Mouse (Mus musculus) midbrain, postnatal 0 days (tissue): ENCODE measurements around the gene Gucy2e. TPM values are rescaled to one million over a fixed set of nuclear protein-coding genes. Genes with fewer than 3 reads are reported as not detected.

ENCODE experiments used
- ATAC-seq: fragments of 200-750 bp; cut with Nextera tagmentation; 2 replicates; pipeline ENCODE4 v1.8.0; 2017; ENCODE audit warnings: moderate number of reproducible peaks, mild to moderate bottlenecking, moderate TSS enrichment, moderate library complexity; ENCODE audit not compliant: low FRiP score
- DNase-seq: peaks from one replicate; pipeline ENCODE4 v3.0.0-alpha.2; 2015; ENCODE audit warnings: low spot score
- H3K27ac ChIP-seq: fragments of 300-500 bp; sonication (generic); 2 replicates; pipeline ENCODE4 v1.5.1; 2014; ENCODE audit warnings: low read depth, mild to moderate bottlenecking, low read length, mixed read lengths
- H3K27me3 ChIP-seq: fragments of 300-500 bp; sonication (generic); 2 replicates; pipeline ENCODE4 v1.6.1; 2014; ENCODE audit warnings: low read length, control low read depth, mixed read lengths; ENCODE audit not compliant: insufficient read depth
- H3K36me3 ChIP-seq: fragments of 300-500 bp; sonication (generic); 2 replicates; pipeline ENCODE4 v1.6.1; 2014; ENCODE audit warnings: low read length, control low read depth, mixed read lengths; ENCODE audit not compliant: insufficient read depth
- H3K4me1 ChIP-seq: fragments of 300-500 bp; sonication (generic); 2 replicates; pipeline ENCODE4 v1.6.1; 2014; ENCODE audit warnings: mild to moderate bottlenecking, control low read depth, antibody characterized with exemption, low read length, mixed read lengths; ENCODE audit not compliant: insufficient read depth
- H3K4me2 ChIP-seq: fragments of 300-500 bp; sonication (generic); 2 replicates; pipeline ENCODE4 v1.6.1; 2014; ENCODE audit warnings: low read depth, mild to moderate bottlenecking, low read length, mixed read lengths; ENCODE audit not compliant: poor library complexity, severe bottlenecking
- H3K4me3 ChIP-seq: fragments of 300-500 bp; sonication (generic); 2 replicates; pipeline ENCODE4 v1.5.1; 2014; ENCODE audit warnings: low read depth, mild to moderate bottlenecking, low read length, moderate library complexity
- H3K9ac ChIP-seq: fragments of 300-500 bp; sonication (generic); replicated peaks from 2 replicates; pipeline ENCODE4 v1.6.1; 2014; ENCODE audit warnings: mild to moderate bottlenecking, low read length, moderate library complexity, mixed read lengths; ENCODE audit not compliant: poor library complexity, severe bottlenecking
- H3K9me3 ChIP-seq: fragments of 300-500 bp; sonication (generic); 2 replicates; pipeline ENCODE4 v1.6.1; 2016; ENCODE audit warnings: low read length, control low read depth
- CTCF ChIP-seq: IDR thresholded peaks from 2 replicates; pipeline ENCODE4 v1.5.1; 2016; ENCODE audit warnings: antibody characterized with exemption, mild to moderate bottlenecking
- WGBS: fragments of 180-500 bp; shearing (Covaris S2); extraction: QIAGEN DNeasy Blood & Tissue Kit; methylation state at CpG from one replicate; pipeline ENCODE4 v1.1.7; 2014; 5-methylcytosine and 5-hydroxymethylcytosine counted together
- polyA plus RNA-seq: library from polyadenylated mRNA; unstranded; fragments of >200 nt; fragmentation: Nextera tagmentation; extraction: Ambion mirVana; gene quantifications from 2 replicates; pipeline ENCODE4 v1.2.1, GENCODE M21; 2015
- total RNA-seq: library from RNA; depleted of rRNA; stranded (reverse); fragments of >200 nt; gene quantifications from 2 replicates; pipeline ENCODE4 v1.2.3, GENCODE M21; 2014

Gucy2e gene
- total and polyA plus RNA-seq, 2 experiments from 2014 or later = 1.0 to 1.4 TPM

- H3K4me2 ChIP-seq = peak overlapping the region; percentile 71
- H3K36me3 ChIP-seq = no peaks in the 10 kb centered on the region
- no peaks in the 10 kb centered on the region for H3K9me3 ChIP-seq
- DNase-seq = peak; percentile 86
- peak overlapping the region; percentile 69 for H3K9ac ChIP-seq
- peak overlapping the region; percentile 50 for H3K4me3 ChIP-seq
- peak; percentile 66 for TF ChIP-seq CTCF
- H3K27ac ChIP-seq = peak overlapping the region; percentile 79
- WGBS = under 1% methylated on average over 33 of the region's 33 CpGs
- no peaks in the 10 kb centered on the region for H3K27me3 ChIP-seq
- no peaks in the 10 kb centered on the region for H3K4me1 ChIP-seq
- ATAC-seq = peak; percentile 94
Measured at GRCm38 (mm10) chr11:69235285-69236060, 1.4 kb downstream of the Gucy2e start.

GRCm38 (mm10) chr11:69233141-69233540 is 3.7 kb downstream of the Gucy2e start:
- H3K4me2 ChIP-seq = no peak overlapping the region
- no peak for ATAC-seq
- no peaks in the 10 kb centered on the region for H3K9me3 ChIP-seq
- H3K36me3 ChIP-seq = no peaks in the 10 kb centered on the region
- TF ChIP-seq CTCF = no peak
- no peak overlapping the region for H3K9ac ChIP-seq
- no peak overlapping the region for H3K4me3 ChIP-seq
- 80% methylated on average over 2 of the region's 2 CpGs for WGBS
- DNase-seq = no peak
- no peaks in the 10 kb centered on the region for H3K27me3 ChIP-seq
- H3K4me1 ChIP-seq = no peaks in the 10 kb centered on the region
- no peak overlapping the region for H3K27ac ChIP-seq

- no peak overlapping the region for H3K4me3 ChIP-seq
- ATAC-seq (no peak), DNase-seq (no peak)
- no peak overlapping the region for H3K4me2 ChIP-seq
- no peaks in the 10 kb centered on the region for H3K9me3 ChIP-seq
- TF ChIP-seq CTCF = peak; percentile 41
- WGBS = 79% methylated on average over 4 of the region's 4 CpGs
- no peaks in the 10 kb centered on the region for H3K36me3 ChIP-seq
- H3K27me3 ChIP-seq = no peaks in the 10 kb centered on the region
- no peak overlapping the region for H3K9ac ChIP-seq
- no peak overlapping the region for H3K27ac ChIP-seq
- no peaks in the 10 kb centered on the region for H3K4me1 ChIP-seq
Measured at GRCm38 (mm10) chr11:69230420-69230819, 6.4 kb downstream of the Gucy2e start.

GRCm38 (mm10) chr11:69225715-69226114 is 11.1 kb downstream of the Gucy2e start:
- no peak overlapping the region for H3K4me3 ChIP-seq
- H3K27me3 ChIP-seq = no peaks in the 10 kb centered on the region
- ATAC-seq (no peak), DNase-seq (no peak)
- no peak overlapping the region for H3K9ac ChIP-seq
- WGBS = 59% methylated on average over 1 of the region's 1 CpGs
- no peak for TF ChIP-seq CTCF
- no peak overlapping the region for H3K4me2 ChIP-seq
- no peaks in the 10 kb centered on the region for H3K4me1 ChIP-seq
- H3K9me3 ChIP-seq = no peaks in the 10 kb centered on the region
- H3K27ac ChIP-seq = no peak overlapping the region
- no peaks in the 10 kb centered on the region for H3K36me3 ChIP-seq

GRCm38 (mm10) chr11:69223101-69223500 is 13.7 kb downstream of the Gucy2e start:
- ATAC-seq (no peak), DNase-seq (no peak)
- Histone ChIP-seq H3K27me3 (no peaks in the 10 kb centered on the region), H3K36me3 (no peaks in the 10 kb centered on the region), H3K27ac (no peak overlapping the region), H3K4me1 (no peaks in the 10 kb centered on the region), H3K4me2 (no peak overlapping the region), H3K9me3 (no peaks in the 10 kb centered on the region), H3K4me3 (no peak overlapping the region), H3K9ac (no peak overlapping the region)
- 84% methylated on average over 4 of the region's 4 CpGs for WGBS
- no peak for TF ChIP-seq CTCF

- Histone ChIP-seq H3K4me2 (no peak overlapping the region), H3K36me3 (no peaks in the 10 kb centered on the region), H3K27me3 (no peaks in the 10 kb centered on the region), H3K4me3 (no peak overlapping the region), H3K4me1 (no peaks in the 10 kb centered on the region), H3K27ac (no peak overlapping the region), H3K9me3 (no peaks in the 10 kb centered on the region), H3K9ac (no peak overlapping the region)
- 79% methylated on average over 4 of the region's 4 CpGs for WGBS
- no peak for TF ChIP-seq CTCF
- DNase-seq = no peak
- ATAC-seq = no peak
Measured at GRCm38 (mm10) chr11:69221070-69221469, 15.8 kb downstream of the Gucy2e start.
